Mouse (Mus musculus) liver, embryonic 13.5 days (tissue): ENCODE data around the gene Sgms1. TPM values are rescaled to one million over a fixed set of nuclear protein-coding genes. Genes with fewer than 3 reads are reported as not detected.

Experiments used
- ATAC-seq: fragments of 200-750 bp; cut with Nextera tagmentation; 2 replicates; pipeline ENCODE4 v1.8.0; 2017; ENCODE audit warnings: low read depth, mild to moderate bottlenecking, moderate number of reproducible peaks, moderate library complexity
- DNase-seq: peaks from one replicate; pipeline ENCODE4 v3.0.0; 2022
- H3K27ac ChIP-seq: fragments of 300-500 bp; sonication (generic); 2 replicates; pipeline ENCODE4 v1.5.1; 2015; ENCODE audit warnings: moderate library complexity, mild to moderate bottlenecking, inconsistent platforms
- H3K27me3 ChIP-seq: fragments of 300-500 bp; sonication (generic); 2 replicates; pipeline ENCODE4 v1.6.1; 2015; ENCODE audit warnings: mild to moderate bottlenecking, inconsistent platforms
- H3K36me3 ChIP-seq: fragments of 300-500 bp; sonication (generic); 2 replicates; pipeline ENCODE4 v1.6.1; 2015; ENCODE audit warnings: mild to moderate bottlenecking, inconsistent platforms
- H3K4me1 ChIP-seq: fragments of 300-500 bp; sonication (generic); replicated peaks from 2 replicates; pipeline ENCODE4 v1.6.1; 2015; ENCODE audit warnings: inconsistent platforms
- H3K4me2 ChIP-seq: fragments of 300-500 bp; sonication (generic); 2 replicates; pipeline ENCODE4 v1.6.1; 2015; ENCODE audit warnings: inconsistent platforms, mild to moderate bottlenecking, moderate library complexity
- H3K4me3 ChIP-seq: fragments of 300-500 bp; sonication (generic); replicated peaks from 2 replicates; pipeline ENCODE4 v1.5.1; 2015; ENCODE audit warnings: mild to moderate bottlenecking, inconsistent platforms
- H3K9ac ChIP-seq: fragments of 300-500 bp; sonication (generic); 2 replicates; pipeline ENCODE4 v1.6.1; 2015; ENCODE audit warnings: mild to moderate bottlenecking, inconsistent platforms
- H3K9me3 ChIP-seq: fragments of 300-500 bp; sonication (generic); replicated peaks from 2 replicates; pipeline ENCODE4 v1.6.1; 2016; ENCODE audit warnings: inconsistent platforms
- WGBS: fragments of 180-500 bp; shearing (Covaris S2); methylation state at CpG from one replicate; pipeline ENCODE4 v1.1.7; 2015; ENCODE audit not compliant: insufficient replicate concordance; 5-methylcytosine and 5-hydroxymethylcytosine counted together
- polyA plus RNA-seq: library from polyadenylated mRNA; unstranded; fragments of >200 nt; fragmentation: Nextera tagmentation; extraction: Ambion mirVana; gene quantifications from 2 replicates; pipeline ENCODE4 v1.2.1, GENCODE M21; 2015

Gene Sgms1
- polyA plus RNA-seq, 1 experiment from 2014 or later: 23.4 TPM

- peaks cover 6% of the 10 kb centered on the region; the same call in 1 of the 2 replicates for H3K4me1 ChIP-seq
- H3K36me3 ChIP-seq: no peaks in the 10 kb centered on the region
- no peak for DNase-seq
- no peaks in the 10 kb centered on the region for H3K9me3 ChIP-seq
- no peak overlapping the region for H3K9ac ChIP-seq
- no peak overlapping the region for H3K27ac ChIP-seq
- no peak overlapping the region for H3K4me3 ChIP-seq
- no peak overlapping the region for H3K4me2 ChIP-seq
- no peak for ATAC-seq
- WGBS: 59% methylated on average over 4 of the region's 4 CpGs
- H3K27me3 ChIP-seq: no peaks in the 10 kb centered on the region
Observed at GRCm38 (mm10) chr19:32333544-32333943, 56.0 kb downstream of the Sgms1 start.

GRCm38 (mm10) chr19:32332779-32333460, 56.6 kb downstream of the Sgms1 start:
- Histone ChIP-seq H3K36me3 (no peaks in the 10 kb centered on the region), H3K27me3 (no peaks in the 10 kb centered on the region), H3K4me1 (peaks cover 7% of the 10 kb centered on the region; the same call in 1 of the 2 replicates), H3K4me3 (no peak overlapping the region), H3K27ac (no peak overlapping the region), H3K9me3 (no peaks in the 10 kb centered on the region), H3K4me2 (no peak overlapping the region), H3K9ac (no peak overlapping the region)
- DNase-seq (no peak), ATAC-seq (no peak)
- WGBS: 84% methylated on average over 17 of the region's 17 CpGs

- Histone ChIP-seq H3K4me3 (no peak overlapping the region), H3K9ac (no peak overlapping the region), H3K4me2 (no peak overlapping the region), H3K9me3 (no peaks in the 10 kb centered on the region), H3K27me3 (no peaks in the 10 kb centered on the region), H3K4me1 (peaks cover 7% of the 10 kb centered on the region; the same call in 1 of the 2 replicates), H3K36me3 (no peaks in the 10 kb centered on the region), H3K27ac (no peak overlapping the region)
- ATAC-seq (no peak), DNase-seq (no peak)
- 34% methylated on average over 3 of the region's 3 CpGs for WGBS
Observed at GRCm38 (mm10) chr19:32330231-32330630, 59.3 kb downstream of the Sgms1 start.

GRCm38 (mm10) chr19:32329511-32329910, 60.0 kb downstream of the Sgms1 start:
- Histone ChIP-seq H3K9ac (no peak overlapping the region), H3K27me3 (no peaks in the 10 kb centered on the region), H3K4me1 (peaks cover 7% of the 10 kb centered on the region; the same call in 1 of the 2 replicates), H3K36me3 (no peaks in the 10 kb centered on the region), H3K4me3 (no peak overlapping the region), H3K9me3 (no peaks in the 10 kb centered on the region), H3K4me2 (no peak overlapping the region), H3K27ac (no peak overlapping the region)
- ATAC-seq: no peak
- 72% methylated on average over 5 of the region's 5 CpGs for WGBS
- no peak for DNase-seq

GRCm38 (mm10) chr19:32328089-32328828, 61.3 kb downstream of the Sgms1 start:
- Histone ChIP-seq H3K9ac (no peak overlapping the region), H3K4me1 (peaks cover 7% of the 10 kb centered on the region; the same call in 1 of the 2 replicates), H3K36me3 (no peaks in the 10 kb centered on the region), H3K27me3 (no peaks in the 10 kb centered on the region), H3K4me2 (no peak overlapping the region), H3K27ac (no peak overlapping the region), H3K9me3 (no peaks in the 10 kb centered on the region), H3K4me3 (no peak overlapping the region)
- DNase-seq: no peak
- WGBS: 19% methylated on average over 2 of the region's 2 CpGs
- no peak for ATAC-seq

GRCm38 (mm10) chr19:32326621-32327021, 62.9 kb downstream of the Sgms1 start:
- peaks cover 8% of the 10 kb centered on the region; the same call in 1 of the 2 replicates for H3K4me1 ChIP-seq
- H3K4me3 ChIP-seq: no peak overlapping the region
- H3K9me3 ChIP-seq: no peaks in the 10 kb centered on the region
- H3K4me2 ChIP-seq: no peak overlapping the region
- 31% methylated on average over 4 of the region's 4 CpGs for WGBS
- ATAC-seq (no peak), DNase-seq (no peak)
- H3K27ac ChIP-seq: no peak overlapping the region
- no peaks in the 10 kb centered on the region for H3K27me3 ChIP-seq
- no peaks in the 10 kb centered on the region for H3K36me3 ChIP-seq
- H3K9ac ChIP-seq: no peak overlapping the region

GRCm38 (mm10) chr19:32326156-32326555, 63.4 kb downstream of the Sgms1 start:
- H3K36me3 ChIP-seq: no peaks in the 10 kb centered on the region
- DNase-seq (no peak), ATAC-seq (no peak)
- peaks cover 13% of the 10 kb centered on the region; the same call in 1 of the 2 replicates for H3K4me1 ChIP-seq
- no peak overlapping the region for H3K27ac ChIP-seq
- no peak overlapping the region for H3K9ac ChIP-seq
- 67% methylated on average over 3 of the region's 3 CpGs for WGBS
- no peak overlapping the region for H3K4me3 ChIP-seq
- H3K27me3 ChIP-seq: no peaks in the 10 kb centered on the region
- no peak overlapping the region for H3K4me2 ChIP-seq
- no peaks in the 10 kb centered on the region for H3K9me3 ChIP-seq

GRCm38 (mm10) chr19:32325100-32325768, 64.3 kb downstream of the Sgms1 start:
- Histone ChIP-seq H3K9me3 (no peaks in the 10 kb centered on the region), H3K27ac (no peak overlapping the region), H3K36me3 (no peaks in the 10 kb centered on the region), H3K4me3 (no peak overlapping the region), H3K4me2 (no peak overlapping the region), H3K4me1 (peaks cover 19% of the 10 kb centered on the region), H3K9ac (no peak overlapping the region), H3K27me3 (no peaks in the 10 kb centered on the region)
- no peak for ATAC-seq
- WGBS: 25% methylated on average over 10 of the region's 10 CpGs
- DNase-seq: no peak

GRCm38 (mm10) chr19:32324550-32324949, 65.0 kb downstream of the Sgms1 start:
- Histone ChIP-seq H3K4me3 (no peak overlapping the region), H3K36me3 (no peaks in the 10 kb centered on the region), H3K27ac (no peak overlapping the region), H3K27me3 (no peaks in the 10 kb centered on the region), H3K4me1 (peaks cover 26% of the 10 kb centered on the region), H3K9ac (no peak overlapping the region), H3K4me2 (no peak overlapping the region), H3K9me3 (no peaks in the 10 kb centered on the region)
- DNase-seq: no peak
- 72% methylated on average over 1 of the region's 1 CpGs for WGBS
- no peak for ATAC-seq

GRCm38 (mm10) chr19:32323070-32323469, 66.4 kb downstream of the Sgms1 start:
- Histone ChIP-seq H3K27me3 (no peaks in the 10 kb centered on the region), H3K9ac (no peak overlapping the region), H3K9me3 (no peaks in the 10 kb centered on the region), H3K4me3 (no peak overlapping the region), H3K4me1 (peaks cover 28% of the 10 kb centered on the region), H3K27ac (no peak overlapping the region), H3K36me3 (no peaks in the 10 kb centered on the region), H3K4me2 (peak overlapping the region; percentile 9; the same call in 1 of the 2 replicates)
- DNase-seq (no peak), ATAC-seq (no peak)
- 72% methylated on average over 11 of the region's 11 CpGs for WGBS

- DNase-seq (no peak), ATAC-seq (0 out of 2 replicates have a peak, but pooled peaks have one; percentile 27)
- H3K27me3 ChIP-seq: no peaks in the 10 kb centered on the region
- H3K36me3 ChIP-seq: no peaks in the 10 kb centered on the region
- WGBS: 58% methylated on average over 3 of the region's 3 CpGs
- H3K9me3 ChIP-seq: no peaks in the 10 kb centered on the region
- no peak overlapping the region for H3K4me3 ChIP-seq
- H3K4me1 ChIP-seq: peaks cover 29% of the 10 kb centered on the region
- no peak overlapping the region for H3K27ac ChIP-seq
- 0 out of 2 replicates have a peak overlapping the region, but pooled peaks have one; percentile 2 for H3K9ac ChIP-seq
- H3K4me2 ChIP-seq: peak overlapping the region; percentile 9; the same call in 1 of the 2 replicates
Observed at GRCm38 (mm10) chr19:32322429-32323035, 67.0 kb downstream of the Sgms1 start.
